Mouse (Mus musculus): Measurements from ENCODE around the gene Fam198b. TPM values are rescaled to one million over a fixed set of nuclear protein-coding genes. Genes with fewer than 3 reads are reported as not detected.

The Fam198b gene
- polyA plus RNA-seq, 1 experiment from 2014 or later: 0.35 TPM

- H3K4me3 ChIP-seq (ENCODE audit: low read depth, low read length): no peak overlapping the region
- no peak overlapping the region for H3K27ac ChIP-seq (ENCODE audit: low read depth)
- H3K9ac ChIP-seq (replicated peaks): no peak overlapping the region
- no peak for DNase-seq
- H3K4me2 ChIP-seq (ENCODE audit: low read depth, low read length): no peak overlapping the region
- no peak for TF ChIP-seq CTCF (IDR thresholded peaks at IDR 0.05; ENCODE audit: low read depth)
- no peak for TF ChIP-seq EP300 (IDR thresholded peaks at IDR 0.05; ENCODE audit: low read depth)
- peaks cover under 1% of the 10 kb centered on the region; the same call in 1 of the 2 replicates for H3K4me1 ChIP-seq (ENCODE audit: insufficient read depth)
- no peaks in the 10 kb centered on the region for H3K36me3 ChIP-seq (replicated peaks; ENCODE audit: insufficient read depth, low read length)
- H3K27me3 ChIP-seq (ENCODE audit: insufficient read depth, low read length): no peaks in the 10 kb centered on the region
- 74% methylated on average over 5 of the region's 5 CpGs for WGBS (ENCODE audit: insufficient replicate concordance)
- no peaks in the 10 kb centered on the region for H3K9me3 ChIP-seq (ENCODE audit: low read length)
- ATAC-seq: no peak
Measured at GRCm38 (mm10) chr3:79857780-79858179, 26.6 kb upstream of the Fam198b start.

- no peaks in the 10 kb centered on the region for H3K27me3 ChIP-seq (ENCODE audit: insufficient read depth, low read length)
- H3K9me3 ChIP-seq (ENCODE audit: low read length): no peaks in the 10 kb centered on the region
- no peaks in the 10 kb centered on the region for H3K4me1 ChIP-seq (ENCODE audit: insufficient read depth)
Measured at GRCm38 (mm10) chr3:79858221-79858620, 26.1 kb upstream of the Fam198b start.

GRCm38 (mm10) chr3:79864824-79865223 is 19.5 kb upstream of the Fam198b start:
- no peak overlapping the region for H3K4me2 ChIP-seq (ENCODE audit: low read depth, low read length)
- TF ChIP-seq CTCF (IDR thresholded peaks at IDR 0.05; ENCODE audit: low read depth) (no peak), EP300 (IDR thresholded peaks at IDR 0.05; ENCODE audit: low read depth) (no peak)
- no peaks in the 10 kb centered on the region for H3K36me3 ChIP-seq (replicated peaks; ENCODE audit: insufficient read depth, low read length)
- no peak overlapping the region for H3K4me3 ChIP-seq (ENCODE audit: low read depth, low read length)
- H3K9me3 ChIP-seq (ENCODE audit: low read length): no peaks in the 10 kb centered on the region
- H3K4me1 ChIP-seq (ENCODE audit: insufficient read depth): no peaks in the 10 kb centered on the region
- no peak overlapping the region for H3K9ac ChIP-seq (replicated peaks)
- 34% methylated on average over 7 of the region's 7 CpGs for WGBS (ENCODE audit: insufficient replicate concordance)
- DNase-seq (no peak), ATAC-seq (no peak)
- no peaks in the 10 kb centered on the region for H3K27me3 ChIP-seq (ENCODE audit: insufficient read depth, low read length)
- no peak overlapping the region for H3K27ac ChIP-seq (ENCODE audit: low read depth)

More at GRCm38 (mm10) chr3:79858221-79858620, 26.1 kb upstream of the Fam198b start:
- Histone ChIP-seq H3K9ac (replicated peaks) (no peak overlapping the region), H3K36me3 (replicated peaks; ENCODE audit: insufficient read depth, low read length) (no peaks in the 10 kb centered on the region), H3K4me2 (ENCODE audit: low read depth, low read length) (no peak overlapping the region), H3K27ac (ENCODE audit: low read depth) (no peak overlapping the region), H3K4me3 (ENCODE audit: low read depth, low read length) (no peak overlapping the region)
- DNase-seq (no peak), ATAC-seq (no peak)
- TF ChIP-seq CTCF (IDR thresholded peaks at IDR 0.05; ENCODE audit: low read depth): no peak
- TF ChIP-seq EP300 (IDR thresholded peaks at IDR 0.05; ENCODE audit: low read depth): no peak
- WGBS (ENCODE audit: insufficient replicate concordance): 69% methylated on average over 3 of the region's 3 CpGs

- no peak for ATAC-seq
- H3K36me3 ChIP-seq (replicated peaks; ENCODE audit: insufficient read depth, low read length): no peaks in the 10 kb centered on the region
- TF ChIP-seq CTCF (IDR thresholded peaks at IDR 0.05; ENCODE audit: low read depth) (no peak), EP300 (IDR thresholded peaks at IDR 0.05; ENCODE audit: low read depth) (no peak)
- no peak overlapping the region for H3K27ac ChIP-seq (ENCODE audit: low read depth)
- H3K4me1 ChIP-seq (ENCODE audit: insufficient read depth): no peaks in the 10 kb centered on the region
- H3K9me3 ChIP-seq (ENCODE audit: low read length): no peaks in the 10 kb centered on the region
- WGBS (ENCODE audit: insufficient replicate concordance): 81% methylated on average over 3 of the region's 3 CpGs
- no peak overlapping the region for H3K4me3 ChIP-seq (ENCODE audit: low read depth, low read length)
- H3K4me2 ChIP-seq (ENCODE audit: low read depth, low read length): no peak overlapping the region
- no peak for DNase-seq
- no peaks in the 10 kb centered on the region for H3K27me3 ChIP-seq (ENCODE audit: insufficient read depth, low read length)
- H3K9ac ChIP-seq (replicated peaks): no peak overlapping the region
Measured at GRCm38 (mm10) chr3:79866089-79866488, 18.2 kb upstream of the Fam198b start.

GRCm38 (mm10) chr3:79866526-79866925 is 17.8 kb upstream of the Fam198b start:
- H3K4me1 ChIP-seq (ENCODE audit: insufficient read depth): no peaks in the 10 kb centered on the region
- no peaks in the 10 kb centered on the region for H3K9me3 ChIP-seq (ENCODE audit: low read length)
- H3K4me3 ChIP-seq (ENCODE audit: low read depth, low read length): no peak overlapping the region
- DNase-seq: no peak
- TF ChIP-seq CTCF (IDR thresholded peaks at IDR 0.05; ENCODE audit: low read depth) (no peak), EP300 (IDR thresholded peaks at IDR 0.05; ENCODE audit: low read depth) (no peak)
- no peaks in the 10 kb centered on the region for H3K27me3 ChIP-seq (ENCODE audit: insufficient read depth, low read length)
- H3K9ac ChIP-seq (replicated peaks): no peak overlapping the region
- WGBS (ENCODE audit: insufficient replicate concordance): 79% methylated on average over 9 of the region's 9 CpGs
- no peak overlapping the region for H3K4me2 ChIP-seq (ENCODE audit: low read depth, low read length)
- H3K27ac ChIP-seq (ENCODE audit: low read depth): no peak overlapping the region
- no peak for ATAC-seq
- H3K36me3 ChIP-seq (replicated peaks; ENCODE audit: insufficient read depth, low read length): no peaks in the 10 kb centered on the region

- H3K9me3 ChIP-seq (ENCODE audit: low read length): no peaks in the 10 kb centered on the region
- ATAC-seq: no peak
- no peaks in the 10 kb centered on the region for H3K27me3 ChIP-seq (ENCODE audit: insufficient read depth, low read length)
- no peak overlapping the region for H3K27ac ChIP-seq (ENCODE audit: low read depth)
- no peak overlapping the region for H3K9ac ChIP-seq (replicated peaks)
- no peak for DNase-seq
- H3K4me2 ChIP-seq (ENCODE audit: low read depth, low read length): no peak overlapping the region
- TF ChIP-seq CTCF (IDR thresholded peaks at IDR 0.05; ENCODE audit: low read depth) (no peak), EP300 (IDR thresholded peaks at IDR 0.05; ENCODE audit: low read depth) (no peak)
- WGBS (ENCODE audit: insufficient replicate concordance): 61% methylated on average over 1 of the region's 1 CpGs
- no peaks in the 10 kb centered on the region for H3K4me1 ChIP-seq (ENCODE audit: insufficient read depth)
- H3K4me3 ChIP-seq (ENCODE audit: low read depth, low read length): no peak overlapping the region
- no peaks in the 10 kb centered on the region for H3K36me3 ChIP-seq (replicated peaks; ENCODE audit: insufficient read depth, low read length)
Measured at GRCm38 (mm10) chr3:79867121-79867709, 17.1 kb upstream of the Fam198b start.

Data from liver, postnatal 0 days (tissue).